Mouse (Mus musculus) thymus, adult 2 months (tissue): ENCODE measurements around the gene Tom1l2. TPM values are rescaled to one million over a fixed set of nuclear protein-coding genes. Genes with fewer than 3 reads are reported as not detected.
A peak's percentile ranks its signal among the peaks of the same experiment; 100 is the strongest.

ENCODE experiments used
- DNase-seq: peaks from one replicate; pipeline ENCODE4 v3.0.0; 2021
- H3K27ac ChIP-seq: fragments of 200-500 bp; 2 replicates; pipeline ENCODE4 v1.5.1; 2012; ENCODE audit warnings: low read length, control low read depth; ENCODE audit not compliant: control insufficient read depth, insufficient read depth
- H3K27me3 ChIP-seq: fragments of 200-500 bp; 2 replicates; pipeline ENCODE4 v1.6.1; 2012; ENCODE audit warnings: mild to moderate bottlenecking, low read length, moderate library complexity, mixed read lengths; ENCODE audit not compliant: control insufficient read depth, insufficient read depth
- H3K36me3 ChIP-seq: fragments of 200-500 bp; 2 replicates; pipeline ENCODE4 v1.6.1; 2012; ENCODE audit warnings: mild to moderate bottlenecking, low read length, moderate library complexity; ENCODE audit not compliant: control insufficient read depth, insufficient read depth
- H3K4me1 ChIP-seq: fragments of 200-500 bp; replicated peaks from 2 replicates; pipeline ENCODE4 v1.6.1; 2012; ENCODE audit warnings: low read length; ENCODE audit not compliant: control insufficient read depth, insufficient read depth
- H3K4me3 ChIP-seq: fragments of 200-500 bp; 2 replicates; pipeline ENCODE4 v1.5.1; 2012; ENCODE audit warnings: mild to moderate bottlenecking, low read length, control low read depth, moderate library complexity; ENCODE audit not compliant: control insufficient read depth, insufficient read depth
- CTCF ChIP-seq: fragments of 200-500 bp; IDR thresholded peaks from 2 replicates; pipeline ENCODE4 v1.5.1; 2012; ENCODE audit warnings: mild to moderate bottlenecking, control low read depth, low read length, moderate library complexity, borderline replicate concordance; ENCODE audit not compliant: control insufficient read depth, poor library complexity, insufficient read depth; ENCODE audit errors: extremely low read depth
- POLR2A ChIP-seq: fragments of 200-500 bp; IDR thresholded peaks from 2 replicates; pipeline ENCODE4 v1.6.1; 2012; ENCODE audit warnings: mild to moderate bottlenecking, low read length, control low read depth, moderate library complexity; ENCODE audit not compliant: control insufficient read depth, poor library complexity, insufficient read depth; ENCODE audit errors: extremely low read depth
- WGBS: fragments of 180-500 bp; shearing (Covaris S2); methylation state at CpG from one replicate; pipeline ENCODE4 v1.1.7; 2018; 5-methylcytosine and 5-hydroxymethylcytosine counted together
- polyA plus RNA-seq: library from polyadenylated mRNA; depleted of rRNA; stranded (reverse); fragments of >200 nt; gene quantifications from 2 replicates; pipeline ENCODE4 v1.2.3, GENCODE M21; 2012; rRNA removed

Tom1l2 gene
- 85.1 and 99.5 TPM in 2 replicates for polyA plus RNA-seq

- WGBS, result under 1% methylated on average over 57 of the region's 57 CpGs
- Histone ChIP-seq H3K4me1 (peaks cover 7% of the 10 kb centered on the region), H3K27ac (peak within 1 kb of the TSS; percentile 1; the same call in 1 of the 2 replicates), H3K4me3 (peak within 1 kb of the TSS; percentile 63), H3K36me3 (no peaks in the 10 kb centered on the region), H3K27me3 (no peaks in the 10 kb centered on the region)
- DNase-seq, result peak; percentile 98
- 0 out of 2 replicates have a peak, but pooled peaks have one; percentile 50 for TF ChIP-seq CTCF
- TF ChIP-seq POLR2A, result peak; percentile 40; the same call in 1 of the 2 replicates
Observed at GRCm38 (mm10) chr11:60352559-60353411, at the start of gene Tom1l2, which contains the start of gene Drc3. Gene Tom1l2, minus strand, starts transcription at chr11:60352905. Gene Drc3, plus strand, starts transcription at chr11:60353329.

- no peak overlapping the region for H3K4me3 ChIP-seq
- H3K4me1 ChIP-seq, result no peaks in the 10 kb centered on the region
- no peak overlapping the region for H3K27ac ChIP-seq
- 99% methylated on average over 2 of the region's 2 CpGs for WGBS
- H3K36me3 ChIP-seq, result peaks cover 16% of the 10 kb centered on the region
- DNase-seq, result no peak
- no peaks in the 10 kb centered on the region for H3K27me3 ChIP-seq
- TF ChIP-seq CTCF (no peak), POLR2A (no peak)
Observed at GRCm38 (mm10) chr11:60397172-60397571, 44.5 kb upstream of the Tom1l2 start.

GRCm38 (mm10) chr11:60396546-60396945, 43.8 kb upstream of the Tom1l2 start:
- no peaks in the 10 kb centered on the region for H3K27me3 ChIP-seq
- no peaks in the 10 kb centered on the region for H3K4me1 ChIP-seq
- TF ChIP-seq CTCF (no peak), POLR2A (no peak)
- 88% methylated on average over 6 of the region's 6 CpGs for WGBS
- H3K36me3 ChIP-seq, result peaks cover 10% of the 10 kb centered on the region
- no peak overlapping the region for H3K4me3 ChIP-seq
- H3K27ac ChIP-seq, result no peak overlapping the region
- no peak for DNase-seq

GRCm38 (mm10) chr11:60391346-60391745, 38.6 kb upstream of the Tom1l2 start:
- no peak for DNase-seq
- TF ChIP-seq POLR2A, result no peak
- TF ChIP-seq CTCF, result no peak
- H3K36me3 ChIP-seq, result no peaks in the 10 kb centered on the region
- no peaks in the 10 kb centered on the region for H3K4me1 ChIP-seq
- no peak overlapping the region for H3K4me3 ChIP-seq
- WGBS, result 91% methylated on average over 6 of the region's 6 CpGs
- H3K27ac ChIP-seq, result no peak overlapping the region
- no peaks in the 10 kb centered on the region for H3K27me3 ChIP-seq

- 93% methylated on average over 2 of the region's 2 CpGs for WGBS
- no peak for TF ChIP-seq POLR2A
- TF ChIP-seq CTCF, result no peak
- DNase-seq, result no peak
- Histone ChIP-seq H3K4me1 (no peaks in the 10 kb centered on the region), H3K27ac (no peak overlapping the region), H3K36me3 (no peaks in the 10 kb centered on the region), H3K27me3 (no peaks in the 10 kb centered on the region), H3K4me3 (no peak overlapping the region)
Observed at GRCm38 (mm10) chr11:60387944-60388343, 35.2 kb upstream of the Tom1l2 start.

- no peak overlapping the region for H3K27ac ChIP-seq
- 91% methylated on average over 5 of the region's 5 CpGs for WGBS
- H3K27me3 ChIP-seq, result no peaks in the 10 kb centered on the region
- no peak for TF ChIP-seq CTCF
- no peaks in the 10 kb centered on the region for H3K36me3 ChIP-seq
- no peak overlapping the region for H3K4me3 ChIP-seq
- no peak for DNase-seq
- no peaks in the 10 kb centered on the region for H3K4me1 ChIP-seq
Observed at GRCm38 (mm10) chr11:60385946-60386345, 33.2 kb upstream of the Tom1l2 start.
